Mouse (Mus musculus) adrenal gland, adult 8-10 months (tissue): ENCODE results near the gene Ehd4. TPM values are rescaled to one million over a fixed set of nuclear protein-coding genes. Genes with fewer than 3 reads are reported as not detected.

Source experiments
- DNase-seq: peaks from one replicate; pipeline ENCODE4 v3.0.0; 2022
- total RNA-seq, 4 experiments: library from RNA; stranded (reverse); gene quantifications; 2 replicates each; pipeline ENCODE4 v1.2.4; 2022

Ehd4 gene
- 10 to 100 TPM; 44.4 to 84.5 (median 63.0) TPM for total RNA-seq

- DNase-seq: peak; percentile 98
Observed at GRCm38 (mm10) chr2:120154361-120154894, at the start of gene Ehd4. TSS of gene Ehd4 (minus strand) at chr2:120154606.

DNA sequence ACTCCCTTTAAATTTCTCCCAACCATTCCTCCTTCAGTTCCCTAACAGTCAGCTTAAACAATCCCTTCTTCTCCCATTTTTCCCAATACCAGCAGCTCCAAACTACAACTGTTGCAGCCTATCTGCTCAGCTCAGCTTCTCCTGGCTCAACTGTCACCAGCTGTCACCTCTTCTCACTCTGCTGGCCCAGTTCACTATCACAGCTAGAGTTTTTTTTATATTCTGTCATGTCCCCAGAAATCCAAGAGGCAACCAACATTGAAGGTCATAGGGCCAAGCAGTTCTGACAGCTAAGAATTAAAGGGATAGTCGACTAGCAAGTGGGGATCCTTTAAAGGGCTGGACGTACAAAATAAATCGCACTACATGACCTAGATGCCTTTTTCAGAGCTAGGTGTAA is 49.3 kb upstream of the Ehd4 start:
- DNase-seq: no peak

GRCm38 (mm10) chr2:120200077-120200476 is 45.7 kb upstream of the Ehd4 start:
- no peak for DNase-seq

GRCm38 (mm10) chr2:120188174-120188573 is 33.8 kb upstream of the Ehd4 start:
- no peak for DNase-seq

- DNase-seq: no peak
Observed at GRCm38 (mm10) chr2:120187583-120187982, 33.2 kb upstream of the Ehd4 start.

- no peak for DNase-seq
Observed at GRCm38 (mm10) chr2:120185527-120186276, 31.3 kb upstream of the Ehd4 start.

DNA sequence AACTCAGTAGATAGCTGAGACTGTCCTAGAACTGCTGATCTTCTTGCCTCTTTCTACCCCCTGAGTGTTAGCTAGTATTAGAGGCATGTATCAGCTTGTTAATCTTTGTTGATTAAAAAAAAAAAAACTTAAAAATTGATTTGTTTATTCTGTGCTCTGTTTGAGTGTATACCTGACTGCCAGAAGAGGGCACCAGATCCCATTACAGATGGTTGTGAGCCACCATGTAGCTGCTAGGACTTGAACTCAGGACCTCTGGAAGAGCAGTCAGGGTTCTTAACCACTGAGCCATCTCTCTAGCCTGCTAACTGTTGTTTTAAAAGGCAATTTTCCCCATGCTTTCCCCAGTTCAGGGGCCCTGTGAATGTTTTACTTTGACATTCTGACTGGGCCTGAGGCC is 24.5 kb upstream of the Ehd4 start:
- no peak for DNase-seq

DNA sequence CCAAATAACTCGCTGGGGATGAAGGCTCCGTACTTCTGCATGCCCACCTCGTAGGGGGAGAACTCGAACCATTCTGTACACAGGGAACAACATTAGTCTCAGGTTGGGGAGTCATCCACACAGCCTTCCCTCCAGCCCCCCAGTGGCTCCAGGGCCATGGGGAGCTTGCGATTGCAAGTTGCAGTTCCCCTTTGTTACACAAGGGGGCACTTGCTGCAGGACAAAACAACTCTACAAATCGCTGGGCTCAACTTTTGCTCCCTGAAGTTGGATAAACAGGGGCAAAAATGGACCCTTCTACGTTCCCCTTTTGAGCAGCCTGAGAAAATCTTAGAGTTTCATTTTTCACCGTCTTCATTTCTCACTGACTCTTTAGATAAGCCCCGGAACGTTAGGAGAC is 19.3 kb upstream of the Ehd4 start:
- DNase-seq: peak; percentile 26

DNA sequence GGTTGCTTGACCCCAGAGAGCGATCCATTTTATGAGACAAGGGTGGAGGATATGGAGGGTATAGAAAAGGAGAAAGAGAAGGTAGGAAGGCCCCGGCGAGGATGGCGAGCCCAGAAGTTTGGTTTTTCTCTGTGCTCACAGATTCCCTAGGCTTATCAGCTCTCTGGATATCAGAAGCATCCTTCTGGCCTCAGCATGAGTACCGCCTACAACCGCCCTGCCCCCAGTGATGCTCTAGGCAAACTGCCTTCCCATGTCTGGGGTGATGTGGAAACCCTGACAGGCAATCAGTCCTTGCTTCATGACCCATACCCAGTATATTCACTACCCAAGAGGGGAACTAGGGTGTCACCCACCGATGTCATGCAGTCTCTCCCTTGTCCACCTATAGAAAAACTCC is 17.0 kb upstream of the Ehd4 start:
- DNase-seq: no peak

- DNase-seq: no peak
Observed at GRCm38 (mm10) chr2:120170726-120171125, 16.3 kb upstream of the Ehd4 start.

- DNase-seq: no peak
Observed at GRCm38 (mm10) chr2:120169382-120169781, 15.0 kb upstream of the Ehd4 start.

DNA sequence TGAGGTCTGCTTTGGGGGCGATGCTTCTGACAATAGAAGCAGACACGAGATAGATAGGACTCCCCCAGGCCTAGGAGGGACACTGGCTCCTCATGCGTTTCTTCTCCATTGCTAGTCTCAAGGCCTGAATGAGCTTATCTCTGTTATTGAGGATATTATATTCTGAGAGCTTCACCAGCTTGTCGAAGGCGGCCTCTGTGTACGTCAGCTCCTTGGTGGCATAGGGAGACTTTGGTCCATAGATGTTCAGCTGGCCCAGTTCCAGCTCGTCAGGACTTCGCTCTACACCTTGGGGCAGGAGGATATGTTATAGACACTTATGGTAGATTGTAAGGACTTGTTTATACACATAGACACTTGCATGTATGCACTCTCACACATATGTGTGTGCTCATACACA is 13.4 kb upstream of the Ehd4 start:
- DNase-seq: no peak

- no peak for DNase-seq
Observed at GRCm38 (mm10) chr2:120165474-120165873, 11.1 kb upstream of the Ehd4 start.

- DNase-seq: no peak
Observed at GRCm38 (mm10) chr2:120159434-120159833, 5.0 kb upstream of the Ehd4 start.

DNA sequence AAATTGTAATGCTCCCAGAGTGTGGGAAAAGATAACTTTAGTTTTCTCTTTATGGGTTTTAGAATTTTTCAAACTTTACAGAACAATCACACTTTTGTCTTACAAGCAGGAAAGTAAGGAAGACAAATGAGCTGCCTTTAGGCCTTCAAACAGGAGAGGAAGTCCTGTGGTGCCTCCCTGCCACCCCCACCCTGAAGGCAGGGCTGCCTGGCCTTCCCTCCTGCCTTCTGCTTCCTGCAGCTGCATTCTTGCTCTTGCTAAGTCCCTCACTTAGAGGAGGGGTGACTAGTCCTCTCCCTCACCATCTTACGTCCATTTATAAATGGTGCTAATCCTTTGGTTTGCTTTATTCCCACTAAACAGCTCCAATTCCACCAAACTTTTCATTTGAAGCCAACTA is 4.4 kb upstream of the Ehd4 start:
- no peak for DNase-seq

- no peak for DNase-seq
Observed at GRCm38 (mm10) chr2:120158016-120158415, 3.6 kb upstream of the Ehd4 start.

DNA sequence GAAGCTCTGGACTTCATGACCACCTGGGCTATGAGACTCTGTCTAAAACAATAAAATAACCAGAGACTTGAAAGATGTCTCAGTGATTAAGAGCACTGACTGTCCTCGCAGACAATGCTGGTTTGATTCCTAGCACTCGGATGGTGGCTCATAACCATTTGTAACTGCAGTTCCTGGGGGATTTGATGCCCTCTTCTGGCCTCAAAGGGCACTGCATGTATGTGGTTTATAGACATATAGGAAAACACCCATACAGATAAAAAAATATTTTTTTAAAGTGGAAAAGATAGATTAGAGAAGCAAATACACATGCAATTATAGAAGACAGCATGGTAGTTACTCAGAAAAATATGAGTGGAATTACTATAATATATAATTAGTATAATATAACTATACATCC is 3.2 kb upstream of the Ehd4 start:
- no peak for DNase-seq

GRCm38 (mm10) chr2:120153586-120154360 is 633 bp downstream of the Ehd4 start:
- no peak for DNase-seq

GRCm38 (mm10) chr2:120150571-120150970 is 3.8 kb downstream of the Ehd4 start:
- no peak for DNase-seq

GRCm38 (mm10) chr2:120149634-120150033 is 4.8 kb downstream of the Ehd4 start:
- DNase-seq: no peak

DNA sequence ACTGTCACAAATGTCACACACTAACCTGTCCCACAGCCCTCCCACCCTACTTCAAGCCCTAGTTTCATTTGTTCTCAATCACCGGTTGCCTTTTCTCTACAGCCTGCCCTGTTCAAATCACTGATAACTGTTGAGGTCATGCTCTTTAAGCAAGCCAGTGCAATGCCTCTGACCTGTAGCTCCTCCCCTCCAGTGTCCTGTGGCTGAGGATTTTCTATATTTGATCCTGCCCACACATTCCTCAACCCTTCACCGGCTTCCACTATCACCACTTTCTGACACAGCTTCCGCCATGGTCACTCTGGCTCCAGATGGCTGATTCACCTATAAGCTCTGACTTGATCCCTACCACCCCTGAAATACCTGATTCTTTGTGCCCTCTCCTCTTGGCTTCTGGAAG is 6.4 kb downstream of the Ehd4 start:
- DNase-seq: no peak

- DNase-seq: no peak
Observed at GRCm38 (mm10) chr2:120147364-120147763, 7.0 kb downstream of the Ehd4 start.

DNA sequence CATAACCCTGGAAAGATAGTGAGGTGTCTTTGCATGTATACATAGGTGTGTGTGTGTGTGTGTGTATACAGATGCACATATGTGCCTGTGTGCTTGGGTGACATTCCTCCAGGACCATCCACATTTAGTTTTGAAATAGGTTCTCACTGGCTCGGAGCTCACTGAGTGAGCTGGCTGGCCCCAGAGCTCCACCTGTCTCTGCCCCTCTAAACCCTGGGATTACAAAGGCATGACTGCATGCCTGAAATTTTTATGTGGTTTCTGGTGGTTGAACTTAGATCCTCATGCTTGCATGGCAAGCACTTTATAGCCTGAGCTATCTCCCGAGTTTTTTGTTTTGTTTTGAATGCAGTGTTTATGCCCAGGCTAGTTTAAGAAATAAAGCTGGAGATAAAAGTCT is 7.9 kb downstream of the Ehd4 start:
- DNase-seq: no peak

DNA sequence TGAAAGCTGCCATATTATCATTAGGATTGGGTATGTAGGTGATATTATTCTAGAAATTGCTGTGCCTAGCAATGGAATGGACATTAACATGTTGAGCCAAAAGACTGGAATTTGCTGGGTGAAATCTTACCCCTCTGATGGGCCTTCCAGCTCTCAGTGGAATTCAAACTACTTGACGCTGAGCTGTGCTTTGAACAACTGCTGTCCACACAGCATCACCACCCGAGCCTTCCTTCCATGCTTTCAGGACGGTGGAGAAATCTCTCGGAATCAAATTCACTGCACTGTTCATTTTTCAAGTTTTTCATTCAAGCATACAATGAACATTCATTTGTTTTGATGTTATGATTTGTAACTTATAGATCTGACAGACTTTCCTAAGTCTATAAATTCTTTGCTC is 10.0 kb downstream of the Ehd4 start:
- no peak for DNase-seq
